Mouse (Mus musculus) lung, adult 2 months (tissue): Measurements from ENCODE around the gene Ficd.
A peak's percentile ranks its signal among the peaks of the same experiment; 100 is the strongest.

Experiments
- CTCF ChIP-seq: fragments of 200-500 bp; IDR thresholded peaks from 2 replicates; pipeline ENCODE4 v1.5.1; 2011; ENCODE audit warnings: mild to moderate bottlenecking, low read length, control low read depth; ENCODE audit not compliant: insufficient read depth
- POLR2A ChIP-seq: fragments of 200-500 bp; IDR thresholded peaks from 2 replicates; pipeline ENCODE4 v1.6.1; 2011; ENCODE audit warnings: low read depth, mild to moderate bottlenecking, control low read depth, low read length, borderline replicate concordance; ENCODE audit errors: extremely low read depth

- TF ChIP-seq CTCF, result peak; percentile 84
- TF ChIP-seq POLR2A, result no peak
Measured at GRCm38 (mm10) chr5:113724446-113724845, 11.2 kb upstream of the Ficd start, which contains the start of gene 1700069L16Rik.
